Mouse (Mus musculus): ENCODE results near the gene Tnni1.

DNA sequence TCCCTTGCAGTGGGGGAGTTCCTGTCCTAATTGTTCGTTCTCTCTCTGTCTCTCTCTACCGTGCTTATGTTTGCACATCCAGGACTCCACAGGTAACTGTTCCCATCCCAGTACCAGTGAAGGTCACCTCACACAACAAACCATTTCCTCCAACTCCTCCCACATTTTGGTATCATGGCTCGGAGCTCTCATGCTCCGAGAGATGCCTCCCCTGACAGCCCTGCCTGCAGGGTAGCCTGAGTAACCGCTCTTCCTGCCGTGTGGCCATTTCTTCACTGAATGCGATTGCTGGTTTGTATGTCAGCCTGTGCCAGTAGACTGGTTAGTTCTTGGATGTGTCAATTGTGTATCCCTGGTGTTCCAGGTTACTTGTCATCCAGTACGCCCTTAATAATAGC is 7.7 kb upstream of the Tnni1 start:
- no peak for TF ChIP-seq CTCF (IDR thresholded peaks at IDR 0.05; ENCODE audit: low read depth)
- TF ChIP-seq EP300 (IDR thresholded peaks at IDR 0.05; ENCODE audit: low read depth) = no peak

Data from heart, postnatal 0 days (tissue).